Mouse (Mus musculus) heart, embryonic 11.5 days (tissue): Measurements from ENCODE around the gene Eif3k. TPM values are rescaled to one million over a fixed set of nuclear protein-coding genes. Genes with fewer than 3 reads are reported as not detected.
"Not testable (repeated sequence)": the region's sequence is repeated elsewhere in the genome, so short reads cannot be mapped to it uniquely, and the experiment has no call there.

Experiments used
- ATAC-seq: fragments of 200-750 bp; cut with Nextera tagmentation; replicated peaks from 2 replicates; pipeline ENCODE4 v1.8.0; 2017; ENCODE audit warnings: moderate library complexity; ENCODE audit not compliant: insufficient number of reproducible peaks, low FRiP score, low TSS enrichment
- H3K27ac ChIP-seq: fragments of 300-500 bp; sonication (generic); 2 replicates; pipeline ENCODE4 v1.5.1; 2014; ENCODE audit warnings: mild to moderate bottlenecking, low read depth, low read length
- H3K27me3 ChIP-seq: fragments of 300-500 bp; sonication (generic); 2 replicates; pipeline ENCODE4 v1.6.1; 2014; ENCODE audit warnings: mild to moderate bottlenecking, low read length, mixed read lengths; ENCODE audit not compliant: control insufficient read depth, insufficient read depth
- H3K36me3 ChIP-seq: fragments of 300-500 bp; sonication (generic); 2 replicates; pipeline ENCODE4 v1.6.1; 2014; ENCODE audit warnings: mild to moderate bottlenecking, low read length, moderate library complexity, mixed read lengths; ENCODE audit not compliant: control insufficient read depth, insufficient read depth
- H3K4me1 ChIP-seq: fragments of 300-500 bp; sonication (generic); 2 replicates; pipeline ENCODE4 v1.6.1; 2014; ENCODE audit warnings: low read length; ENCODE audit not compliant: control insufficient read depth, insufficient read depth
- H3K4me2 ChIP-seq: fragments of 300-500 bp; sonication (generic); 2 replicates; pipeline ENCODE4 v1.6.1; 2014; ENCODE audit warnings: mild to moderate bottlenecking, moderate library complexity
- H3K4me3 ChIP-seq: fragments of 300-500 bp; sonication (generic); 2 replicates; pipeline ENCODE4 v1.5.1; 2014; ENCODE audit warnings: low read depth, low read length
- H3K9ac ChIP-seq: fragments of 300-500 bp; sonication (generic); 2 replicates; pipeline ENCODE4 v1.6.1; 2014; ENCODE audit warnings: mild to moderate bottlenecking, low read depth, low read length, moderate library complexity
- H3K9me3 ChIP-seq: fragments of 300-500 bp; sonication (generic); replicated peaks from 2 replicates; pipeline ENCODE4 v1.6.1; 2016; ENCODE audit warnings: low read length; ENCODE audit not compliant: control insufficient read depth
- WGBS: fragments of 180-500 bp; shearing (Covaris S2); extraction: QIAGEN DNeasy Blood & Tissue Kit; methylation state at CpG from one replicate; pipeline ENCODE4 v1.1.7; 2014; ENCODE audit not compliant: insufficient replicate concordance; 5-methylcytosine and 5-hydroxymethylcytosine counted together
- polyA plus RNA-seq: library from polyadenylated mRNA; unstranded; fragments of >200 nt; fragmentation: Nextera tagmentation; extraction: Ambion mirVana; gene quantifications from 2 replicates; pipeline ENCODE4 v1.2.1, GENCODE M21; 2014

Gene Eif3k
- polyA plus RNA-seq, 1 experiment from 2014 or later = 286 TPM

- no peak overlapping the region for H3K4me2 ChIP-seq
- WGBS = 81% methylated on average over 1 of the region's 1 CpGs
- no peak overlapping the region for H3K27ac ChIP-seq
- H3K4me3 ChIP-seq = no peak overlapping the region
- peaks cover 16% of the 10 kb centered on the region for H3K36me3 ChIP-seq
- H3K27me3 ChIP-seq = no peaks in the 10 kb centered on the region
- ATAC-seq = no peak
- peaks cover 12% of the 10 kb centered on the region; the same call in 1 of the 2 replicates for H3K4me1 ChIP-seq
- no peaks in the 10 kb centered on the region for H3K9me3 ChIP-seq
- no peak overlapping the region for H3K9ac ChIP-seq
Measured at GRCm38 (mm10) chr7:28969271-28969670, 12.4 kb downstream of the Eif3k start.

- not testable (repeated sequence) for H3K27me3 ChIP-seq, ATAC-seq, H3K9me3 ChIP-seq, H3K4me2 ChIP-seq, H3K27ac ChIP-seq, H3K36me3 ChIP-seq, H3K4me3 ChIP-seq, H3K9ac ChIP-seq
- H3K4me1 ChIP-seq = peaks cover 12% of the 10 kb centered on the region; the same call in 1 of the 2 replicates
- 93% methylated on average over 8 of the region's 8 CpGs for WGBS
Measured at GRCm38 (mm10) chr7:28968120-28968519, 13.5 kb downstream of the Eif3k start.

GRCm38 (mm10) chr7:28966751-28967505, 14.7 kb downstream of the Eif3k start:
- H3K27ac ChIP-seq = no peak overlapping the region

GRCm38 (mm10) chr7:28966181-28966580, 15.5 kb downstream of the Eif3k start:
- Histone ChIP-seq H3K4me2 (no peak overlapping the region), H3K9ac (no peak overlapping the region), H3K9me3 (no peaks in the 10 kb centered on the region), H3K27me3 (no peaks in the 10 kb centered on the region), H3K4me3 (no peak overlapping the region), H3K36me3 (peaks cover 9% of the 10 kb centered on the region; the same call in 1 of the 2 replicates), H3K27ac (no peak overlapping the region), H3K4me1 (peaks cover 8% of the 10 kb centered on the region; the same call in 1 of the 2 replicates)
- no peak for ATAC-seq
- 90% methylated on average over 4 of the region's 5 CpGs for WGBS

More at GRCm38 (mm10) chr7:28966751-28967505, 14.7 kb downstream of the Eif3k start:
- H3K9me3 ChIP-seq = no peaks in the 10 kb centered on the region
- H3K4me3 ChIP-seq = no peak overlapping the region
- 56% methylated on average over 4 of the region's 4 CpGs for WGBS
- H3K27me3 ChIP-seq = no peaks in the 10 kb centered on the region
- no peak overlapping the region for H3K9ac ChIP-seq
- H3K4me1 ChIP-seq = peaks cover 12% of the 10 kb centered on the region; the same call in 1 of the 2 replicates
- ATAC-seq = no peak
- no peak overlapping the region for H3K4me2 ChIP-seq
- peaks cover 9% of the 10 kb centered on the region; the same call in 1 of the 2 replicates for H3K36me3 ChIP-seq

- no peaks in the 10 kb centered on the region for H3K9me3 ChIP-seq
- peaks cover 8% of the 10 kb centered on the region; the same call in 1 of the 2 replicates for H3K36me3 ChIP-seq
- ATAC-seq = no peak
- no peak overlapping the region for H3K4me3 ChIP-seq
- no peak overlapping the region for H3K9ac ChIP-seq
- H3K4me2 ChIP-seq = no peak overlapping the region
- 73% methylated on average over 5 of the region's 5 CpGs for WGBS
- H3K4me1 ChIP-seq = peaks cover 8% of the 10 kb centered on the region; the same call in 1 of the 2 replicates
- H3K27me3 ChIP-seq = no peaks in the 10 kb centered on the region
- H3K27ac ChIP-seq = no peak overlapping the region
Measured at GRCm38 (mm10) chr7:28965346-28965840, 16.3 kb downstream of the Eif3k start.

- H3K4me1 ChIP-seq = peaks cover 17% of the 10 kb centered on the region
Measured at GRCm38 (mm10) chr7:28963399-28963923, 18.2 kb downstream of the Eif3k start.

GRCm38 (mm10) chr7:28961927-28962670, 19.6 kb downstream of the Eif3k start, which contains the start of gene Actn4:
Gene Actn4 (minus strand): TSS chr7:28962340.
- peak; percentile 87 for ATAC-seq
- Histone ChIP-seq H3K27me3 (no peaks in the 10 kb centered on the region), H3K36me3 (no peaks in the 10 kb centered on the region), H3K4me1 (peaks cover 31% of the 10 kb centered on the region), H3K9ac (peak within 1 kb of the TSS; percentile 96), H3K27ac (peak within 1 kb of the TSS; percentile 90), H3K9me3 (no peaks in the 10 kb centered on the region), H3K4me3 (peak within 1 kb of the TSS; percentile 93), H3K4me2 (peak within 1 kb of the TSS; percentile 93)
- under 1% methylated on average over 73 of the region's 76 CpGs for WGBS

More at GRCm38 (mm10) chr7:28963399-28963923, 18.2 kb downstream of the Eif3k start:
- no peak overlapping the region for H3K4me3 ChIP-seq
- H3K36me3 ChIP-seq = no peaks in the 10 kb centered on the region
- no peak for ATAC-seq
- H3K9me3 ChIP-seq = no peaks in the 10 kb centered on the region
- WGBS = 74% methylated on average over 3 of the region's 3 CpGs
- H3K27ac ChIP-seq = no peak overlapping the region
- H3K4me2 ChIP-seq = no peak overlapping the region
- H3K9ac ChIP-seq = no peak overlapping the region
- no peaks in the 10 kb centered on the region for H3K27me3 ChIP-seq

GRCm38 (mm10) chr7:28961584-28961926, 20.1 kb downstream of the Eif3k start:
- Histone ChIP-seq H3K9me3 (no peaks in the 10 kb centered on the region), H3K27me3 (no peaks in the 10 kb centered on the region), H3K4me3 (peak overlapping the region; percentile 93), H3K4me2 (peak overlapping the region; percentile 93), H3K9ac (peak overlapping the region; percentile 96), H3K4me1 (peaks cover 33% of the 10 kb centered on the region), H3K27ac (peak overlapping the region; percentile 90), H3K36me3 (no peaks in the 10 kb centered on the region)
- WGBS = under 1% methylated on average over 7 of the region's 7 CpGs
- no peak for ATAC-seq
